Mouse (Mus musculus): ENCODE measurements around the gene 5730596B20Rik.

DNA sequence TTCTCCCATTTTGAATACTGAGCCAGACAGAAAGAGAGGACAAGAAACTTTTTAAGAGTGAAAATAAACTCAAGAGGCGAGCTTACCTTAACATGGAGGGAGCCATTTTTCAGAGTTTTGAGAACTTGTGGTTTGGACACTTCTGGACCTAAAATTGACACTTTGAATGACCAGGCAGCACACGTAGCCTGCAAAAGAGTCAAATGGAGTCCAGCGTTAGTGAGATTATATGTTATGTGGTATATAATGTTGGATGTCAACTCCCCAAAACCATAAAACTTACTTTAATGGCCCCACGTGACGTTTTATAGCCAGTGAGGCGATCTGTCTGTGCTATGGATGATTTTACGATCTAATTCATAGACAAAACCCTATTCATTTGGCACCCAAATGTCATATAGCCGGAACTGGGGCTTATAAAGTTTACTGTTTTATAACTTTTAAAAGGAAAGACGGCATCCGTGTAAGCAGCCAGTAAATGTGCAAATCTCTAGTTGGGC lies 23.5 kb downstream of the 5730596B20Rik start:
- TF ChIP-seq CTCF (IDR thresholded peaks at IDR 0.05; ENCODE audit: control insufficient read depth, insufficient read depth, insufficient read length) (no peak), CEBPB (IDR thresholded peaks at IDR 0.05; ENCODE audit: low read depth) (no peak), MYOD1 (IDR thresholded peaks at IDR 0.05; ENCODE audit: control insufficient read depth, insufficient read length, low read depth) (no peak)
